Mouse (Mus musculus): ENCODE measurements around the gene Ccdc9b.

The Ccdc9b gene

GRCm38 (mm10) chr2:118761906-118762783 lies at the start of gene Ccdc9b:
Ccdc9b (minus strand) TSS chr2:118762661.
- peak; percentile 83 to 88 for DNase-seq (ENCODE audit: low spot score in 2 of 2)

GRCm38 (mm10) chr2:118810861-118811260 lies 48.4 kb upstream of the Ccdc9b start:
- DNase-seq (ENCODE audit: low spot score in 2 of 2) = no peak

GRCm38 (mm10) chr2:118806860-118807259 lies 44.4 kb upstream of the Ccdc9b start:
- DNase-seq (ENCODE audit: low spot score in 2 of 2) = no peak

GRCm38 (mm10) chr2:118805756-118806155 lies 43.3 kb upstream of the Ccdc9b start:
- no peak for DNase-seq (ENCODE audit: low spot score in 2 of 2)

- DNase-seq (ENCODE audit: low spot score in 2 of 2) = no peak
These were observed 42.7 kb upstream of the Ccdc9b start for GRCm38 (mm10) chr2:118805137-118805536.

GRCm38 (mm10) chr2:118804474-118804873 lies 42.0 kb upstream of the Ccdc9b start:
- DNase-seq (ENCODE audit: low spot score in 2 of 2) = no peak

GRCm38 (mm10) chr2:118802542-118803118 lies 40.2 kb upstream of the Ccdc9b start:
- DNase-seq (ENCODE audit: low spot score in 2 of 2) = no peak

- no peak for DNase-seq (ENCODE audit: low spot score in 2 of 2)
These were observed 31.2 kb upstream of the Ccdc9b start for GRCm38 (mm10) chr2:118793636-118794035.

- DNase-seq (ENCODE audit: low spot score in 2 of 2) = no peak
These were observed 29.8 kb upstream of the Ccdc9b start for GRCm38 (mm10) chr2:118792259-118792613.

GRCm38 (mm10) chr2:118791591-118792258 lies 29.3 kb upstream of the Ccdc9b start:
- DNase-seq (ENCODE audit: low spot score in 2 of 2) = no peak

GRCm38 (mm10) chr2:118790551-118791525 lies 28.4 kb upstream of the Ccdc9b start:
- peak; percentile 57 to 80 for DNase-seq (ENCODE audit: low spot score in 2 of 2)

GRCm38 (mm10) chr2:118790221-118790550 lies 27.7 kb upstream of the Ccdc9b start:
- DNase-seq (ENCODE audit: low spot score in 2 of 2) = no peak

- no peak for DNase-seq (ENCODE audit: low spot score in 2 of 2)
These were observed 27.0 kb upstream of the Ccdc9b start for GRCm38 (mm10) chr2:118789501-118789900.

- no peak for DNase-seq (ENCODE audit: low spot score in 2 of 2)
These were observed 24.1 kb upstream of the Ccdc9b start for GRCm38 (mm10) chr2:118786525-118786924.

GRCm38 (mm10) chr2:118783663-118784062 lies 21.2 kb upstream of the Ccdc9b start:
- no peak for DNase-seq (ENCODE audit: low spot score in 2 of 2)

- DNase-seq (ENCODE audit: low spot score in 2 of 2) = no peak
These were observed 20.6 kb upstream of the Ccdc9b start for GRCm38 (mm10) chr2:118783093-118783492.

- DNase-seq (ENCODE audit: low spot score in 2 of 2) = no peak
These were observed 19.8 kb upstream of the Ccdc9b start for GRCm38 (mm10) chr2:118782303-118782702.

GRCm38 (mm10) chr2:118781115-118781514 lies 18.7 kb upstream of the Ccdc9b start:
- no peak for DNase-seq (ENCODE audit: low spot score in 2 of 2)

- DNase-seq (ENCODE audit: low spot score in 2 of 2) = peak; percentile 85 to 93
These were observed 17.3 kb upstream of the Ccdc9b start, which contains the start of gene Disp2 for GRCm38 (mm10) chr2:118779504-118780480. Disp2 (plus strand) TSS chr2:118779719.

GRCm38 (mm10) chr2:118779065-118779464 lies 16.6 kb upstream of the Ccdc9b start:
- no peak for DNase-seq (ENCODE audit: low spot score in 2 of 2)
